Mouse (Mus musculus): Measurements from ENCODE around the gene Retreg1. TPM values are rescaled to one million over a fixed set of nuclear protein-coding genes. Genes with fewer than 3 reads are reported as not detected.

Gene Retreg1
- 6.2 and 7.6 TPM in 2 replicates for polyA plus RNA-seq (2015; fragmentation: Nextera tagmentation; extraction: Ambion mirVana)

GRCm38 (mm10) chr15:25843086-25843991 lies at the start of gene Retreg1:
TSS of gene Retreg1 (plus strand) at chr15:25843180.
- no peaks in the 10 kb centered on the region for H3K36me3 ChIP-seq
- under 1% methylated on average over 59 of the region's 72 CpGs for WGBS
- ATAC-seq (replicated peaks), result peak; percentile 92
- peak within 1 kb of the TSS; percentile 87 for H3K4me2 ChIP-seq (replicated peaks)
- H3K9ac ChIP-seq (replicated peaks), result peak within 1 kb of the TSS; percentile 80
- 0 out of 2 replicates have a peak within 1 kb of the TSS, but pooled peaks have one; percentile 1 for H3K27ac ChIP-seq (replicated peaks)
- no peaks in the 10 kb centered on the region for H3K27me3 ChIP-seq
- H3K9me3 ChIP-seq, result no peaks in the 10 kb centered on the region
- peaks cover 7% of the 10 kb centered on the region for H3K4me1 ChIP-seq
- H3K4me3 ChIP-seq, result peak within 1 kb of the TSS; percentile 74

- no peak overlapping the region for H3K4me2 ChIP-seq (replicated peaks)
- no peaks in the 10 kb centered on the region for H3K27me3 ChIP-seq
- H3K27ac ChIP-seq (replicated peaks), result no peak overlapping the region
- H3K36me3 ChIP-seq, result peaks cover 18% of the 10 kb centered on the region
- H3K9ac ChIP-seq (replicated peaks), result no peak overlapping the region
- ATAC-seq (replicated peaks), result no peak
- no peaks in the 10 kb centered on the region for H3K9me3 ChIP-seq
- no peaks in the 10 kb centered on the region for H3K4me1 ChIP-seq
- 89% methylated on average over 8 of the region's 8 CpGs for WGBS
- H3K4me3 ChIP-seq, result no peak overlapping the region
Observed at GRCm38 (mm10) chr15:25794123-25794522, 48.9 kb upstream of the Retreg1 start.

- 97% methylated on average over 9 of the region's 9 CpGs for WGBS
- Histone ChIP-seq H3K36me3 (peaks cover 19% of the 10 kb centered on the region), H3K27ac (replicated peaks) (no peak overlapping the region), H3K4me2 (replicated peaks) (no peak overlapping the region), H3K9me3 (no peaks in the 10 kb centered on the region), H3K27me3 (no peaks in the 10 kb centered on the region), H3K9ac (replicated peaks) (no peak overlapping the region), H3K4me3 (no peak overlapping the region), H3K4me1 (no peaks in the 10 kb centered on the region)
- ATAC-seq (replicated peaks), result no peak
Observed at GRCm38 (mm10) chr15:25795496-25795895, 47.5 kb upstream of the Retreg1 start.

GRCm38 (mm10) chr15:25796353-25796752 lies 46.6 kb upstream of the Retreg1 start:
- Histone ChIP-seq H3K4me2 (replicated peaks) (no peak overlapping the region), H3K4me1 (no peaks in the 10 kb centered on the region), H3K9ac (replicated peaks) (no peak overlapping the region), H3K27me3 (no peaks in the 10 kb centered on the region), H3K36me3 (peaks cover 17% of the 10 kb centered on the region), H3K27ac (replicated peaks) (no peak overlapping the region), H3K9me3 (no peaks in the 10 kb centered on the region), H3K4me3 (no peak overlapping the region)
- 52% methylated on average over 3 of the region's 3 CpGs for WGBS
- ATAC-seq (replicated peaks), result no peak

- H3K36me3 ChIP-seq, result peaks cover 18% of the 10 kb centered on the region
- H3K4me1 ChIP-seq, result peaks cover 4% of the 10 kb centered on the region; the same call in 1 of the 2 replicates
- no peak overlapping the region for H3K27ac ChIP-seq (replicated peaks)
- no peaks in the 10 kb centered on the region for H3K9me3 ChIP-seq
- H3K4me2 ChIP-seq (replicated peaks), result no peak overlapping the region
- H3K9ac ChIP-seq (replicated peaks), result no peak overlapping the region
- H3K4me3 ChIP-seq, result no peak overlapping the region
- 90% methylated on average over 8 of the region's 8 CpGs for WGBS
- ATAC-seq (replicated peaks), result no peak
- no peaks in the 10 kb centered on the region for H3K27me3 ChIP-seq
Observed at GRCm38 (mm10) chr15:25797179-25797578, 45.8 kb upstream of the Retreg1 start.

- peaks cover 25% of the 10 kb centered on the region for H3K36me3 ChIP-seq
- no peak overlapping the region for H3K4me2 ChIP-seq (replicated peaks)
- H3K27ac ChIP-seq (replicated peaks), result no peak overlapping the region
- no peak for ATAC-seq (replicated peaks)
- H3K9ac ChIP-seq (replicated peaks), result no peak overlapping the region
- no peaks in the 10 kb centered on the region for H3K27me3 ChIP-seq
- no peaks in the 10 kb centered on the region for H3K9me3 ChIP-seq
- 86% methylated on average over 1 of the region's 1 CpGs for WGBS
- peaks cover 4% of the 10 kb centered on the region; the same call in 1 of the 2 replicates for H3K4me1 ChIP-seq
- H3K4me3 ChIP-seq, result no peak overlapping the region
Observed at GRCm38 (mm10) chr15:25797888-25798287, 45.1 kb upstream of the Retreg1 start.

- Histone ChIP-seq H3K4me3 (no peak overlapping the region), H3K36me3 (peaks cover 45% of the 10 kb centered on the region), H3K9ac (replicated peaks) (no peak overlapping the region), H3K4me1 (peaks cover 4% of the 10 kb centered on the region; the same call in 1 of the 2 replicates), H3K4me2 (replicated peaks) (no peak overlapping the region), H3K27ac (replicated peaks) (peak overlapping the region; percentile 44; the same call in 1 of the 2 replicates), H3K27me3 (no peaks in the 10 kb centered on the region), H3K9me3 (no peaks in the 10 kb centered on the region)
- no peak for ATAC-seq (replicated peaks)
- WGBS, result 70% methylated on average over 5 of the region's 5 CpGs
Observed at GRCm38 (mm10) chr15:25801726-25802125, 41.3 kb upstream of the Retreg1 start.

GRCm38 (mm10) chr15:25802194-25802593 lies 40.8 kb upstream of the Retreg1 start:
- H3K27me3 ChIP-seq, result no peaks in the 10 kb centered on the region
- WGBS, result 70% methylated on average over 8 of the region's 8 CpGs
- H3K4me1 ChIP-seq, result peaks cover 4% of the 10 kb centered on the region; the same call in 1 of the 2 replicates
- peaks cover 46% of the 10 kb centered on the region for H3K36me3 ChIP-seq
- peak; percentile 36; the same call in 1 of the 2 replicates for ATAC-seq (replicated peaks)
- no peak overlapping the region for H3K9ac ChIP-seq (replicated peaks)
- no peaks in the 10 kb centered on the region for H3K9me3 ChIP-seq
- H3K27ac ChIP-seq (replicated peaks), result peak overlapping the region; percentile 44
- no peak overlapping the region for H3K4me2 ChIP-seq (replicated peaks)
- no peak overlapping the region for H3K4me3 ChIP-seq

GRCm38 (mm10) chr15:25803111-25803510 lies 39.9 kb upstream of the Retreg1 start:
- 89% methylated on average over 15 of the region's 15 CpGs for WGBS
- Histone ChIP-seq H3K27me3 (no peaks in the 10 kb centered on the region), H3K27ac (replicated peaks) (no peak overlapping the region), H3K9me3 (no peaks in the 10 kb centered on the region), H3K4me3 (no peak overlapping the region), H3K36me3 (peaks cover 53% of the 10 kb centered on the region), H3K4me1 (peaks cover 4% of the 10 kb centered on the region; the same call in 1 of the 2 replicates), H3K9ac (replicated peaks) (no peak overlapping the region), H3K4me2 (replicated peaks) (no peak overlapping the region)
- no peak for ATAC-seq (replicated peaks)

- peaks cover 4% of the 10 kb centered on the region; the same call in 1 of the 2 replicates for H3K4me1 ChIP-seq
- no peak overlapping the region for H3K27ac ChIP-seq (replicated peaks)
- 83% methylated on average over 21 of the region's 21 CpGs for WGBS
- peak; percentile 39 for ATAC-seq (replicated peaks)
- no peaks in the 10 kb centered on the region for H3K9me3 ChIP-seq
- H3K27me3 ChIP-seq, result no peaks in the 10 kb centered on the region
- no peak overlapping the region for H3K4me2 ChIP-seq (replicated peaks)
- H3K9ac ChIP-seq (replicated peaks), result no peak overlapping the region
- peaks cover 50% of the 10 kb centered on the region for H3K36me3 ChIP-seq
- no peak overlapping the region for H3K4me3 ChIP-seq
Observed at GRCm38 (mm10) chr15:25805336-25806110, 37.5 kb upstream of the Retreg1 start.

- ATAC-seq (replicated peaks), result no peak
- H3K4me3 ChIP-seq, result no peak overlapping the region
- no peak overlapping the region for H3K4me2 ChIP-seq (replicated peaks)
- 93% methylated on average over 17 of the region's 17 CpGs for WGBS
- H3K27ac ChIP-seq (replicated peaks), result no peak overlapping the region
- H3K9me3 ChIP-seq, result no peaks in the 10 kb centered on the region
- peaks cover 57% of the 10 kb centered on the region for H3K36me3 ChIP-seq
- H3K27me3 ChIP-seq, result no peaks in the 10 kb centered on the region
- H3K4me1 ChIP-seq, result peaks cover 4% of the 10 kb centered on the region; the same call in 1 of the 2 replicates
- no peak overlapping the region for H3K9ac ChIP-seq (replicated peaks)
Observed at GRCm38 (mm10) chr15:25806363-25806762, 36.6 kb upstream of the Retreg1 start.

GRCm38 (mm10) chr15:25806878-25807277 lies 36.1 kb upstream of the Retreg1 start:
- Histone ChIP-seq H3K4me1 (peaks cover under 1% of the 10 kb centered on the region; the same call in 1 of the 2 replicates), H3K4me2 (replicated peaks) (no peak overlapping the region), H3K4me3 (no peak overlapping the region), H3K36me3 (peaks cover 62% of the 10 kb centered on the region), H3K27me3 (no peaks in the 10 kb centered on the region), H3K9ac (replicated peaks) (no peak overlapping the region), H3K27ac (replicated peaks) (no peak overlapping the region), H3K9me3 (no peaks in the 10 kb centered on the region)
- no peak for ATAC-seq (replicated peaks)
- 97% methylated on average over 9 of the region's 9 CpGs for WGBS

Measured in forebrain, embryonic 15.5 days (tissue).